Mouse (Mus musculus) testis, adult 2 months (tissue): ENCODE measurements around the gene Ppfibp1. TPM values are rescaled to one million over a fixed set of nuclear protein-coding genes. Genes with fewer than 3 reads are reported as not detected.

ENCODE experiments used
- H3K27ac ChIP-seq: fragments of 200-500 bp; 2 replicates; pipeline ENCODE4 v1.5.1; 2012; ENCODE audit warnings: low read depth, low read length; ENCODE audit not compliant: control insufficient read depth, insufficient read depth
- H3K27me3 ChIP-seq: fragments of 200-500 bp; 2 replicates; pipeline ENCODE4 v1.6.1; 2012; ENCODE audit warnings: mild to moderate bottlenecking, low read length, moderate library complexity; ENCODE audit not compliant: control insufficient read depth, insufficient read depth
- H3K36me3 ChIP-seq: fragments of 200-500 bp; 2 replicates; pipeline ENCODE4 v1.6.1; 2012; ENCODE audit warnings: mild to moderate bottlenecking, low read length; ENCODE audit not compliant: control insufficient read depth, insufficient read depth
- H3K4me1 ChIP-seq: fragments of 200-500 bp; 2 replicates; pipeline ENCODE4 v1.6.1; 2012; ENCODE audit warnings: low read length; ENCODE audit not compliant: control insufficient read depth, insufficient read depth
- H3K4me3 ChIP-seq: fragments of 200-500 bp; 2 replicates; pipeline ENCODE4 v1.5.1; 2012; ENCODE audit warnings: low read depth, mild to moderate bottlenecking, low read length, moderate library complexity, mixed read lengths; ENCODE audit not compliant: control insufficient read depth
- CTCF ChIP-seq: fragments of 200-500 bp; IDR thresholded peaks from 2 replicates; pipeline ENCODE4 v1.5.1; 2012; ENCODE audit warnings: low read depth, mild to moderate bottlenecking, inconsistent platforms, low read length, moderate library complexity; ENCODE audit not compliant: control insufficient read depth, insufficient read depth, insufficient replicate concordance
- POLR2A ChIP-seq: fragments of 200-500 bp; IDR thresholded peaks from 2 replicates; pipeline ENCODE4 v1.6.1; 2012; ENCODE audit warnings: low read depth, mild to moderate bottlenecking, inconsistent platforms, low read length, moderate library complexity; ENCODE audit not compliant: control insufficient read depth
- polyA plus RNA-seq: library from polyadenylated mRNA; depleted of rRNA; stranded (reverse); fragments of >200 nt; gene quantifications from 2 replicates; pipeline ENCODE4 v1.2.3, GENCODE M21; 2012; rRNA removed

The Ppfibp1 gene
- polyA plus RNA-seq, 1 experiment = 10.9 TPM

DNA sequence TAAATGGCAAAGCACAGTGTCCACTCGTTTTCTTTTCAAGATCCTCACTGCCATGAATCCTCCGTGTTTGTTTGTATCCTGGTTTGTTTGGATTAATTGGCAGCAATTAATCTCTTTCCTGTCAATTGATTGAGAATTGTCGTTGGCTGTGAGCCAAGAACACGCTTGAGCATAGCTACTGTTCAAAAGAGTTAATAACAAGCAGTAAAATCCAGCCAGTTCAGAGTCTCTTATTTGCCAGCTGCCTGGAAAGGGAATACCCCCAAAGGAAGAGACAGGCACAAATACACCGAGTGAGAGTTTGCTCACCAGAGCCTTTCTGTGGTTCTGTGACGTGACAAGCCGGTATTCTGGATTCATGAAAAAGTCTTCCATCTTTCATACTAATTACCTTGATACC lies 173.7 kb downstream of the Ppfibp1 start:
- no peak for TF ChIP-seq CTCF
- no peak for TF ChIP-seq POLR2A
- no peaks in the 10 kb centered on the region for H3K4me1 ChIP-seq
- H3K4me3 ChIP-seq = no peak overlapping the region
- no peak overlapping the region for H3K27ac ChIP-seq
- no peaks in the 10 kb centered on the region for H3K36me3 ChIP-seq
- no peaks in the 10 kb centered on the region for H3K27me3 ChIP-seq

DNA sequence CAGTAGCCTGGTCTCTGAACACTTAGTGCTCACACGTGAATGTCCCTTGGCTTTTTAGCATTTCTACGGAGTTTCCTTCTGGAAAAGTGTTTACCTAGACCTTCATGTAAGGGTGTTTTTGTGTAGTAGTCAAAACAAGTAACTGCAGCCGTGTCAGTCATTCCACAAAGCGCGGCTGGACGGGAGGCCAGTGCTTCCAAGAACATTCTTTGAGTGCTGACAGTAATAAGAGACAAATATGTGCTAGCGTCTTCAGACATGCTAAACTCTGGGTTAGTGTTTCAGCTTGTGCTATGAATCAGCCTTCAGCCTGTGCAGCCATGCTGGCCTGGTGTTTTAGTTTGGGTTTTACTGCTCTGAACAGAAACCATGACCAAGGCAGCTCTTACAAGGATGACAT lies 174.4 kb downstream of the Ppfibp1 start:
- no peak for TF ChIP-seq CTCF
- no peak for TF ChIP-seq POLR2A
- no peaks in the 10 kb centered on the region for H3K27me3 ChIP-seq
- H3K4me3 ChIP-seq = no peak overlapping the region
- no peaks in the 10 kb centered on the region for H3K4me1 ChIP-seq
- no peaks in the 10 kb centered on the region for H3K36me3 ChIP-seq
- no peak overlapping the region for H3K27ac ChIP-seq

DNA sequence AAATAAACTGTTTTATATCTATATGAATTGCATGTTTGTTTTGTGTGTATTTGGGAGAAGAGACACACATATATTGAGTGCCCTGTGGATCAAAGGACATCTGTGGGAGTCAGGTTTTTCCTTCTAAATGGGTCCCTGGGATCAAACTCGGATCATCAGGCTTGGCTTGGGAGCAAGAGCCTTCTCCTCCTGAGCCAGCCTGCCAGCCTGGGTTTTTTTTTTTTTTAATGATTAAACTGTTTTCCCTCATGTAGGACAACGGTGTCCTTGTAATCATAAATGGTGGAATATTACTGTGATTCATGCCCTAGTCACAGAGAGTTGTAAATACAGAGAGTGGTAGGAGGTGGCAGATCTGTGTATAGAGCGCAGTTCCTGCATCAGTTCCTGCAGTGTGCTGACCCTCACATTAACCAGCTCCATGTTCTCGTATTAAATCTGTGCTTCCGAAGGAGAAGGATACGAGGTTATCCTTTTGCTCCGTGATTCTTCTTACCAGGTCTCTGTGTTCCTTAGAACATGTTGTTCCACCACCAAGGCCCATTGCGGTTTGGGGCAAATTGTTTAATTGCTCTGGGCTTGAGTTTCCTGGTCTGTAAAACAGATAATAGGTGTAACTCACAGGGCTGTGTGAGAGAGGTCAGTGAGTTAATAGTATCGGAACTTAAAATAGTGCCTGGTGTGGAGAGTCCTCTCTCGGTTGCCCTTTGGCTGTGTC lies 176.1 kb downstream of the Ppfibp1 start:
- H3K27ac ChIP-seq = no peak overlapping the region
- H3K4me1 ChIP-seq = no peaks in the 10 kb centered on the region
- H3K27me3 ChIP-seq = no peaks in the 10 kb centered on the region
- no peaks in the 10 kb centered on the region for H3K36me3 ChIP-seq
- TF ChIP-seq POLR2A = no peak
- TF ChIP-seq CTCF = no peak
- H3K4me3 ChIP-seq = no peak overlapping the region

DNA sequence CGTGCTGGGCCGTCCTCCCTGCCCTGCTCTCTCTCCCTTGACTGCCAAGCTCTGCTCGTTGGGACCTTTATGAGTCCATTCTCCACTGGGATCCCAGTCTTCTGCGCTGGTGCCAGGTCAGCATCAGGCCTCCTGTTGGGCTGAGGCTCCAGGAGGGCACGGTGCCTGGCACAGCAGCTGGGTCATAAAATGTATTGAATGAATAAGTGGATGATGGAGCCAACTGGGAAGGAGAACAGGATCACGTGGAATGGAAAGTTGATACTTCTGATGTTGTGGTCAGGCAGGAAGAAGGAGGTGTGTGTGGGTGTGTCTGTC lies 176.6 kb downstream of the Ppfibp1 start:
- Histone ChIP-seq H3K27ac (no peak overlapping the region), H3K4me3 (no peak overlapping the region), H3K27me3 (no peaks in the 10 kb centered on the region), H3K4me1 (no peaks in the 10 kb centered on the region), H3K36me3 (no peaks in the 10 kb centered on the region)
- no peak for TF ChIP-seq POLR2A
- no peak for TF ChIP-seq CTCF

DNA sequence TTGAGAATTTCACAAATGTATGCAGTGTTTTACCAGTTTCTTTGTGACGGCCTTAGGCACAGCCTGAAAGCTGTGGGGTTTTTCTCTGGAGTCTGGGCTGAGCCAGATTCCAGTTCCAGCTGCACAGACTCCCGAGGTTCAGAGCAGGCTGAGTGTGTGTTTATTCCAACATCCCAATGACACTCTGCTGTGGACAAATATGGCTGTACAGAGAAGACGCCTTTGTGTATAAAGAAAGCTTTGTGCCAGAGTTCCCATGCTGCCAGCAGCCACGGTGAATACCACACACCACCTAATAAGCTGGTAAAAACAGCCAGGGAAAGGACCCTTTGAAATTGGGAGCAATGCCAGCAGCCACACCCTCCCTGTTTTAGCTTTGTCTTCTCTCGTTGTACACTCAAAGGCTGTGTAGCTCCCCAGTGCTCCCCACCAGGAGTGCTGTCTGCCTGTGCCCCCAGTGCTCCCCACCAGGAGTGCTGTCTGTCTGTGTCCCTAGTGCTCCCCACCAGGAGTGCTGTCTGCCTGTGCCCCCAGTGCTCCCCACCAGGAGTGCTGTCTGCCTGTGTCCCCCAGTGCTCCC lies 187.6 kb downstream of the Ppfibp1 start:
- Histone ChIP-seq H3K36me3 (no peaks in the 10 kb centered on the region), H3K4me1 (no peaks in the 10 kb centered on the region), H3K27me3 (no peaks in the 10 kb centered on the region), H3K4me3 (no peak overlapping the region), H3K27ac (no peak overlapping the region)
- TF ChIP-seq CTCF (no peak), POLR2A (no peak)

DNA sequence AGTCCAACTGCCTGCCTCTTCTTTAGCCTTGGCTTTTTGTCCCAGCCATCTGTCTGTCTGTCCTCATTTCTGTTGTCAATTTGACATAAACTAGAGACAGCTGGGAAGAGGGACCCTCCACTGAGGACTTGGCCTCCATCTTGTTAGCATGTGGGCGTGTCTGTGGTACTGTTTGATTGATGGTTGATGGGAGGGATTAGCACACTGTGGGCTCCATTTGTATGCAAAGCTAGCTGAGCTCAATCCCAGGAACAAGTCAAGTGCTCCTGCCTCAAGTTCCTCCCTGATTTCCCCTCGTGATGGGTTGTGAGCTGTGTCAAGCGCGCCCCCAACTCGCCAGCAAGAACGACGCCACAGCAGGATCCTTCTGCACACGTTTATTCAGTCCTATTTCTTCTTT lies 188.6 kb downstream of the Ppfibp1 start:
- no peaks in the 10 kb centered on the region for H3K27me3 ChIP-seq
- TF ChIP-seq POLR2A (no peak), CTCF (no peak)
- no peak overlapping the region for H3K4me3 ChIP-seq
- H3K4me1 ChIP-seq = no peaks in the 10 kb centered on the region
- H3K27ac ChIP-seq = no peak overlapping the region
- H3K36me3 ChIP-seq = no peaks in the 10 kb centered on the region

DNA sequence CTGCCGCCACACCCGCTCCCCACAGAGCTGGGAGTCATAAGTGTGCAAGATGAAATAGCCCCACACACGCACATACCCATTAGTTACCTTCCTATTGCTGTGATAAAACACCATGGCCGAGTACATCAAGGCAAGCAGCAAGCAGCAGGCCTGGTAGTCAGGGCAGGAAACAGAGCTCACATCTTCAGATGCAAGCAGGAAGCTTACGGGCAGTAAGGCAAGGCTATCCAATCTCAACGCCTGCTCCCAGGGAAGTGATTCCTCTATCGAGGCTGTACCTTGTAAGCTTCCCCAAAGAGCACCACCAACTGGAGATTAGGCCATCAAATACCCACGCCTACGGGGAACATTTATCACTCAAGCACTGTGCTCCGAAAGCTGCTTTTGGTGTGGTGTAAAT lies 191.6 kb downstream of the Ppfibp1 start:
- H3K27ac ChIP-seq = no peak overlapping the region
- no peak overlapping the region for H3K4me3 ChIP-seq
- H3K36me3 ChIP-seq = no peaks in the 10 kb centered on the region
- TF ChIP-seq CTCF = no peak
- no peak for TF ChIP-seq POLR2A
- no peaks in the 10 kb centered on the region for H3K27me3 ChIP-seq
- no peaks in the 10 kb centered on the region for H3K4me1 ChIP-seq

Other genes with a start within 250 kb of the Ppfibp1 start
- 50.0 and 58.3 TPM in 2 replicates for gene Med21, start 245.9 kb upstream of the Ppfibp1 start, polyA plus RNA-seq
- 4.8 and 6.5 TPM in 2 replicates for gene Tm7sf3, start 245.7 kb upstream of the Ppfibp1 start, polyA plus RNA-seq
- 2.7 and 3.8 TPM in 2 replicates for gene Stk38l, start 163.5 kb upstream of the Ppfibp1 start, polyA plus RNA-seq
- 2.7 and 3.0 TPM in 2 replicates for gene Arntl2, start 92.4 kb upstream of the Ppfibp1 start, polyA plus RNA-seq
- gene Smco2, start 38.4 kb upstream of the Ppfibp1 start, polyA plus RNA-seq = 299 and 314 TPM in 2 replicates
- 170 and 188 TPM in 2 replicates for gene 1700034J05Rik, start 65.9 kb downstream of the Ppfibp1 start, polyA plus RNA-seq
- 0.10 TPM in 2 replicates for gene Rep15, start 144.1 kb downstream of the Ppfibp1 start, polyA plus RNA-seq
- gene Mrps35, start 154.3 kb downstream of the Ppfibp1 start, polyA plus RNA-seq = 2.7 and 3.1 TPM in 2 replicates
- 1.1 and 1.3 TPM in 2 replicates for gene Mansc4, start 198.5 kb downstream of the Ppfibp1 start, polyA plus RNA-seq
- 2.7 and 2.8 TPM in 2 replicates for gene Klhl42, start 202.9 kb downstream of the Ppfibp1 start, polyA plus RNA-seq